Mouse (Mus musculus) cerebral cortex, adult 2 months (tissue): Measurements from ENCODE around the gene St3gal3.

ENCODE experiments used
- WGBS: fragments of 180-500 bp; shearing (Covaris S2); methylation state at CpG from one replicate; pipeline ENCODE4 v1.1.7; 2018; 5-methylcytosine and 5-hydroxymethylcytosine counted together

Gene St3gal3

DNA sequence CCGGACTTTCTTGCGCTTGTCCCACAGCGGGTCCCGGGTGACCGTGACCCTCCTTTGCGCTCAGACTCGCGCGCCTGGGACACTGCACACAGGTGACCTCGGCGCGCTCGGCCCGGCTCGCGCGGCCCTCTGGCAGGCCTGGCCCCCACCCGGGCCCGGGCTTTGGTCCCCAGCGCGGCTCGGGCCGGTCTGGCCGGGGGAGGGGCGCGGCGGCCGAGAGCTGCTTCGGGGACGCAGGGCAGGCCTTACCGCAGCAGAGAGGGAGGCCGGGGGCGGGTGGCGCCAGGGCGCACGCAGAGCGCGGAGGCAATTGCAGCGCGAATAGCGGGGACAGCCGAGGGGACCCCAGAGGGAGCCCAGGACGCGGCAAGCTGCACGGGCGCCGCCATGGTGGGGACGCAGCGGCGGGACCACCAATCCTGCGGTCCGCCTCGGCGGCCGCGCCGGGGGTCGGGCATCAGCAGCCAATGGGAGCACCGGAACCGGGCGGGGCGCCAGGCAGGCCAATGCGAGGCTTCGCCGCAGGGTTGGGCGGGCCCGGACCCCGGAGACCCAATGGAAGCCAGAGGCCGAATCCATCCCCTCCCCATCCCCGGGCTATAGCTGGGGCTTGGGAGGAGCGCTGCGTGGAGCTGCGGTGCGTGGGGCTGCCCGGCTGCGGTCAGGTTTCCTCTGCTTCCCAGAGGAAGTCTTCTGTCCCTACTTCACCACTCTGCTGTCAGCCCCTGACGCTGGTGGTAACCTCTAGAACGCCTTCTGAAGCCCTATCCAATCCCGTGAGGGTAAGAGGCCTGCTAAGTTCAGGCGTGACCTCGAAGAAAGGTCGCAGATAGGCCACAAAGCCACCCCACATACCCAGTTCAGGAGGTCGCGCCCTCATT, at the start of gene St3gal3:
St3gal3 (minus strand) TSS at position 430 of the 881 bp plus-strand sequence.
- under 1% methylated on average over 83 of the region's 84 CpGs for WGBS

DNA sequence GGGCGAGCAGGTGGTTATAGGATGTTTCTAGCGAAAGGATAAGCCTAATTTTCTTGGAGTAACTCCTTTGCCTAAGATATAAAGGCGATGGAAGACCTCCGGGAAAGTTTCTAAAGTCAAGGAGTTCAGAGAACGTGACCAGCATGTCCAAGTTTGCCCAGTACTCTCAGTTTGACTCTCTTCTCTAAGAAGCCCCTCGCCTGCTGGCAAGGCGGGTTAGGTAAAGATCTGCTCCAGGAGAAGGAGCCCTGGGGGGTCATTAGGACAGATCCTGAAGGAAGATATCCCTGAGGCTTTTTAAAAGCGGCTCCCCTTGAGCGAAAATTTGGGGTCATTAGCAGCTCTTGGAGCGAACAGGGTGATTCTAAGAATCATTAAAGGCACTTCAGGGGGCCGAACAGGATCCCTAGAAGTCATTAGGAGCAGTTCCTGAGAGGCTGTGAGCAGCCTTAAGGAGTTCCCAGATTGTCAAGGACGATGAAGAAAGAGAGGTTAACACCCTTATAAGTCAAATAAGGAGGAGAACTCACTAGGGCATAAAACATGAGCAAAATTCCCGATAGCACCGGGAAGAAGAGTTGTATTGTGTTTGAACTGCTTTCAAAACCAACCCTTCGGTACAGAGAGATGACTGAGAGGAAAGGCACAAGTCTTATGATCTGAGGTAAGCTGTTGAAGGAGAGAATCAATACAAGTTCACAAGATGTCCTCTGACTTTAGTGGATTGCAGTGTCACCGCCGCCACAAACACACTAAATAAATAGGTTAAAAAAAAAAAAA, 45.8 kb upstream of the St3gal3 start:
- whole genome bisulfite sequencing: 10% methylated on average over 17 of the region's 17 CpGs

DNA sequence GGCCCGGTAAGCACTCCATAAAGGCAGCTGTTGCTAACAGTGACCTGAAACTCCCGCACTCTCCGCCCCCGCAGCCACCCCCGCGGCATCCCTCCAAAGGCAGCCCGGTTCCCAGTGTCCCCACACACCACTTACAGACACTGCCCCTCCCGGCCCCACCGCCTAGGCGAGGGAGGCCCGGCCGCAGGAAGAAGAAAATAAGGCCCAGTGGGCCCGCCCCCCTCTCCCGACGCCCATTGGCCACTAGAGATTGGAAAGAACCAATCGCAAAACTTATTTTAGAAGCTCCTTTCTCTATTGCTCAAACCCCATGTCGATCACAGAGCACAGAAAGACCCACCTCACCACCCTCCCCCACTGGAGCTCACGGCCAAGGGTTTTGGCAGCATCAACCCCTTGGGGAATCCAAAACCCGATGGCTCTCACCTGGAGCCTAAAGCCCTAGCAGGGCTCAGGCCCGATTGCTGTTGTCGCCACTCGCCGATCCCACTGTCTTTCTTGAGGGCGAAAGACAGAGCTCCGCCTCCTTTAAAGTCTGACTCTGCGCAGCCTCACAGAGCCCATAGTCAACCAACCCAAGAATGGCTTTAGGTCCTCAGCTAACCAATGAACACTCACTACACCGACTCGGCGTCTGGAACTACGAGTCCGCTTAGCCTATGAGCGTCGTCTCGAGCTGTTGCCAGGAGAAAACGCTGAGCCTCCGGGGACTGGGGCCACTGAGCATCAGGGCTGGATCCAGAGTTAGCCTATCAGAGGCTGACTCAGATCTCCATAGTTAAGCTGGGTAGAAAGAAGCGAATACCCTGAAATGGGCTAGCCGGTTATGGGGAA, 45.0 kb upstream of the St3gal3 start, which contains the start of gene Kdm4a:
Kdm4a (minus strand) TSS at position 577 of the 834 bp plus-strand sequence.
- WGBS: under 1% methylated on average over 38 of the region's 38 CpGs

DNA sequence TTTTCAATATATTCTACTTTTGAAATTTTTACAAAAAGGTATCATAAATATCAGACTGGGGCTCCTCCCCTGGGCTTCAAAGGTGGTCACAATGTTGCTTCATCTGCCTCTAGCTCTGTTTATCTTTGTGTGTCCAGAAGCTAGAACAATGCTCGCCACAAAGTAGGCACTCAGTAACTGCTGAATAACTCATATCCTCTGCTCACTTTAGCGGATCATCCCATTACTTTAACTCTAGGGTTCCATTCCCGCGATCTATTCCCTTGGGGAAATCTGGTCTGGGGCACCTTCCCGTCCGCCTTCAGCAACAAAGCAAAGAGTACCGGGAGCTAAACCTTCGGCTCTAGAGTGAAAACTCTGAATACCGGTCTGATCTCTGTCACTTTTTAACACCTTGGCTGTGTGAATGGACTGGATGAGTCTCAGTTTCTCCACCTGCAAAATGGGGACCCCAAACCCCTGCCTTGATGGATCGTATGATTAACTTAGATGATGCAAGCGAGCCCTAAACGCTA, 44.3 kb upstream of the St3gal3 start:
- 0% methylated on average over 12 of the region's 12 CpGs for WGBS

DNA sequence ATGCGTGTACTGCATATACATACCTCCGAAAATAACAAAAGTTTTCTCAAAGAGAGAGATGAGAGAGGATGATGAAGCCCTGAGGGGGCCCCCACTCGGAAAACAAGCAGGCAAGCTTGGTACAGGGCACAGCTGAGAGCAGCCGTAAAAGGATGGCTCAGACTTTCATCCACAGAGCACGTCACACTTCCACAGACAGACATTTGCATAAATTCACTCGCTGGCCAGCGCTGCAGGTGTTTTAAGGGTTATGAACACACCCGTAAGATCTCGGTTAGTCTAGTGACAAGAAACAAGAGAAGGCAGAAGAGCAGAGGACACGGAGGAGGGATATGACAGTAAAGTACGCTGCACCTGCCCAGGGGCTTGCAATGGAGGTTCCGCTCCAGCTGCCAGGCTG, 37.7 kb upstream of the St3gal3 start:
- 89% methylated on average over 12 of the region's 12 CpGs for WGBS

DNA sequence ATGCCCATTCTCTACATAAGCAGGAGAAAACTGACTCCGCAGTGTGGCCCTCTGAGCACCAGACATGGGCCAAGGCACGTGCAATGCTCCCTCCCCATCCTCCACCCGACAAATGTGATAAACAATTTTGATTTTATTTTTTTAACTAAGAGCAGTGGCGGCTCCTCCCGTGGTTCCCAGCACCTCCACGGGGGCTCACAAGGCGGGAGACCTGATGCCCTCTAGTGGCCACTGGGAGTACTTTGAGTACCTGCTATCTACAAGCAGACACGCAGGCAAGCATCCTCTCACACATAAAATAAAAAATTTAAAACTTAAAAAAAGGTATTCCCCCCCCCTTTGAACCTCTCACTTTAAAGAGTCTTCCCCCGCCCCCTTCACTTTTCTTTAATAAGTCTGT, 36.3 kb upstream of the St3gal3 start:
- WGBS: 85% methylated on average over 9 of the region's 9 CpGs

DNA sequence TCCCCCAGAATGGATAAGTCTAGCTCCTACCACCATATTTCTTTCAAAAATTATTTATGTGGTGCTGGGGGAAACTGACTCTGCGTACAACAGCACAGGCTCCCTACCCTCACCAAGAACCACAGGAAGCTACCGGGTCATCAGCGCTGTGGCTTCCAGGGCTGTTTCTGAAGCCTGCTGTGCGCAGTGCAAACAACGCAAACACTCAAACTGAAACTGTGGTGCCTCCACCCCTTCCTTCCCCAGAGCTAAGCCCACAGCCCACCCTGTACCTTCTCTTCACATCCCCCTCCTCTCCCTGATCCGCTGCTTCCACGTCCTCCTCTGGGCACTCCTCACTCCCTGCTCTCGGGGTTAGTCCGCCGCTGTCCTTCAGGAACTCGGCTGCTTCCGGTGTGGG, 27.4 kb upstream of the St3gal3 start:
- WGBS: 82% methylated on average over 12 of the region's 12 CpGs

DNA sequence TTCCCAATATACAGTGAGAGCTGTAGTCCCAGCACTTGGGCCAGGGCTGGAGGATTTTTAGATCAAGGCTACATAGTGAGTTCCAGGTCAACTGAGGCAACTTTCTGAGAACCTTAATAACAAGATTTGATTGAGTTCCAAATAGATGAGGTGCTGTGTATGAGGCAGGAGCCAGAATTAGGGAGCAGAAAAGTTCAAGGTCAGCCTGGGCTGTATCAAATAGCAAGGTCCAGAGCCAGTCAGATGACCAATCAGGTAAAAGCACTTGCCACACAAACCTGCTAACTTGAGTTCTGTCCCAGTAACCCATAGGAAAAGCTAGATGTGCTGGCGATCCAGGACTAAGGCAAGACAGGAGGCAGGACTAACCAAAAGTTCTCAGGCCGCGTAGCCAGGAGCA, 23.0 kb upstream of the St3gal3 start:
- 96% methylated on average over 3 of the region's 3 CpGs for WGBS

DNA sequence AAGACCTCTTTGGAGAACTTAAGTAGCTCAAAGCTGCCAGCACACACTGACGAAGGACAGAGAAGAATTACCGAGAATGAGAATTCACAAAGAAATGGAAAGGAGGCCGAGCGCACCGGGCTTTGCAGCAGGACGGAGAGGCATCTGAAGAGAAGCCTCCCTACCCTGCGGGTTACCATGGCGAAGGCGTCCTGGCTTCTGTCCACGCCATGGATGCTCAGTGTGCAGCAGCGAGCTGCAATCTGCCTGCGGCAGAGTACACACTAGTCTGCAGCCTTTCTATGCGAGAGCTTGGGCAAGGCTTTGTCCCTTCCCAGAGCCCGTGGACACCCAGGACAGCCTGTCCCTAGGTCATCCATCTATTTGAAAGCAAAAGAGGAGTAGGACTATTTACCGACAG, 21.8 kb upstream of the St3gal3 start:
- WGBS: 49% methylated on average over 15 of the region's 15 CpGs

DNA sequence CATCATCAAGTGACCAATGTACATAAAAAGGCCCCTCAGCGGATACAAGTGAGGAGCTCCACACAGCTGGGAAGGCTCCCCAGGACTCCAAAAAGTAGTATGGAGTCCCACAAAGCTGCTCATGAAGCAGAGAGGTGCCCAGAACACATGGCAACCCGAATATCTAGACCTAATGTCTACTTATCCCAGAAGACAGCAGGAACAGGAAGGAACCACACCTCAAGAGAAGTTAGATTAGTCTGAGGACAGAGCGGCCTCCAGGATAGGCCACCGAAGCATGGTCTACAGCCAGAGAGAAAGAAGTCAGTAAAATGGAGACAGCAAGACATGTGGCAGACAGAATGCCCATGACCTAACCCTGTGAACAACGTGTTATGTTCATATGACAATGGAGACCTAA, 20.2 kb upstream of the St3gal3 start:
- 89% methylated on average over 5 of the region's 5 CpGs for WGBS

DNA sequence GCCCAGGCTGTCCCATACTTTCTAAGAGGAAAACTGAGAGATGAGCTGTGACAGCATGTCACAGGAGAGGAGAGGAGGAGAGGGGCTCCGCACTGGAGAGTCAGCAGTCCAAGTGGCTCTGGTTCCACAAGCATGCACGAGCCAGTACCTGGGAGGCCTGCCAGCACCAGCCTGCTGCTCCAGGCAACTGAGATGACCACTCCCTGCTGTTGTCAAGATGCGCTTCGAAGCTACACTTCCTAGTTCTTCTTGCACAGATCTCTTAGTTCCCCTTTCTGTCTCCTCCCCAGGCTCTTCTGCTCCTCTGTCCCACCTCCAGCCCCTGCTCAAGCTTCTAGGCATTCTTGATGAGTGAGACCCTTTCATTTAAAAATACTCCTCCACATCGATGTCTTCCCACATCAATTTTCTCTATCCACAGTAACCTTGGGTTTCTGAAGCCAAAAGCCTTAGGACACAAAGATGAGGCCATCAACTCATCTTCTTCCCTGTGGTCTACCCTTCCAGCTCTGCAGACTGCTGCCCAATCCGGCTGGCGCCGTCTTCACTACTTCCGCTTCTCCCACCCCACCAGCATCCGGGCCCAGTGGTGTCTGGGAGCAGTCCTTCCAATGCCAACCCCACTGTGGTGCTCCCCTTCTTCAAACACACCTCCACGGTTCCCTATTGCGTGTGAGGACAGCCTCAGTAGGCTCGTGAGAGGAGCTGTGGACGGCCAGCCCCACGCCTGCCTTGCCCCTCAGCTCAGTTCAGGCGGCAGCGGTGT, 17.5 kb upstream of the St3gal3 start:
- 77% methylated on average over 17 of the region's 17 CpGs for WGBS

DNA sequence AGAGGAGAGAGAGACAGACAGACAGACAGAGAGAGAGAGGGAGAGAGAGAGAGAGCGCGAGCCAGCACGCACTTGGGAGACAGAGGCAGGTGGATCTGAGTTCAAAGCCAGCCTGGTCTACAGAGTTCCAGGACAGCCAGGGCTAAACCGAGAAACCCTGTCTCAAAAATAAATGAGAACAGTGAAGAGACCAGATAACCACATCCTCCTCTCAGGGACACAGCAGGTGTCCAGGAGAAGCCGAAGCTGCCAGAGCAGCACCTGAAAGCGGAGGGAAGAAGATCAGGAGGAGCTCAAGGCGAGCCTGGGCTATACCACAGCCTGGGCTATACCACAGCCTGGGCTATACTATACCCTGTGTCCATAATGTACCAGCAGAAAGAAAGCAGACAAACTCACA, 16.1 kb upstream of the St3gal3 start:
- 86% methylated on average over 7 of the region's 7 CpGs for WGBS

DNA sequence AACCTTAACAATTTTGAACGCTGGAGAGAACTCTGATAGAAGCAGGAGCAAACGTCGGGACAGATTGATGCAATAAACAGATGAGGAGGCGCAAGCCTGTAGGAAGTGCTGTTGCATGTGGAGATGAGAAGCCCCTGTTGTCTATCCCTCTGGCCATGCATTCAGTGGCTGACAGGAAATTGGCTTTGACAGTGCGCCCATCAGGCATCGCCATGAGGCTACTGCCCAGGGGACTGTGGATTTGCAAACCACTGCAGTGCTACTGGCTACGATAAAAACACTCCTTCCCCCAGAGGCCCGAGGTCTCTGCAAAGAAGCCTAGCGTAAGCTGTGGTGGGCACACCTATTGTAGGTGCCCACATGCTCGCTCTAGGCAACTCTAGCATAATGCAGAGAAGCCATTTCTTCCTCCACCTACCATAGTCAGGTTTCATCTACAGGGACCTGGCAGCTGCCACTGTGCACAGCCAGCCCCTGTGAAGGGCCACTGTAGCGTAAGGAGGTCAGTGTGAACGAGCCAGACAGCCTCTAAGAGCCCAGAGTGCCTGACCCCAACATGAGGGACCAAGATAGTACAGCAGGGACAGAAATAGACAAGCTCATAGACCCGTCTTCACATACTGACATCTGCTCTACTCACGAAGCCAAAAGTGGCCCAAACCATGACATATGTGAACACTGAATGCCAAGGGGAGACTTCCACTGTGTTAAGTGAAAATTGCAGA, 15.4 kb upstream of the St3gal3 start:
- WGBS: 60% methylated on average over 14 of the region's 14 CpGs

DNA sequence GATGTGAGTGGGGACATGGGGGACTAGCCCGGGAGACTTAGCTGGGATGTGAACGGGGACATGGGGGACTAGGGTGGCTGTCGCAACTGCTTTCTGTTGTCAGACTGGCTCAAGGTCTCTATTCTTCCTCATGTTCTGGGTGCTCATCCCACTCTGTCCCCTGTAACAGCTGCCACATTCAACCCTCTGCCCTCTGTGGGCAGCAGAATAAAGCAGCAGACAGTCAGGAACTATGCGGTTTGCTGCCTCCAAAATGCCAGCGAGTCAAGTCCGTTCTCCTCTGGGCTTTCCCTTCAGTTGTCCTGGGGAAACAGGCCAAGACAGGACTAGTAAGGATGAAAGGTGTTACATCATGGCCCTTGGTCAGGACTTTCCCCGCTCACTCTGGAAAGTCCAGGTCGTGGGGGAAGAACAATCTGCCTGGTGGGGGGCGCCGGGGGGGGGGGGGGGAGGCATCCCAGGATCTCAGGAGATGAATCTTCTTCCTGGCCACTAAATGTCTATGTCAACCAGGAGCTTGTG, 14.4 kb upstream of the St3gal3 start:
- 68% methylated on average over 10 of the region's 10 CpGs for WGBS

DNA sequence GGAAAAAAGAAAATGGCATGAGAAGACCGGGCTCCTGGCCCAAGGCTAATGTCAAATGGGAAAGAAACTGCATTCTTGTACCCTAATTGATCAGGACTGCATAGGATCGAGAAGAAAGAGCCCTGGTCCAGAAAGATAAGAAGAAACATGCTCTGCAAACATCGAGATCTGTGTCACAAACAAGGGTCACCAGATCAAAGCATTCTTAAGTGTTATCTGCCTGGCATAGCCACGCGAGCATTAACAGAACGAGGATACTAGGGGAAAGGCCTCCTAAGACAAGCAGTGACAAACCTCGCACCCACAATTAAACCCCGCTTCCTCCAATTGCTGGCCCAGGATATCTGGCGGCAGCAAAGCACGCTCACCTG, 13.6 kb upstream of the St3gal3 start:
- WGBS: 80% methylated on average over 10 of the region's 10 CpGs

DNA sequence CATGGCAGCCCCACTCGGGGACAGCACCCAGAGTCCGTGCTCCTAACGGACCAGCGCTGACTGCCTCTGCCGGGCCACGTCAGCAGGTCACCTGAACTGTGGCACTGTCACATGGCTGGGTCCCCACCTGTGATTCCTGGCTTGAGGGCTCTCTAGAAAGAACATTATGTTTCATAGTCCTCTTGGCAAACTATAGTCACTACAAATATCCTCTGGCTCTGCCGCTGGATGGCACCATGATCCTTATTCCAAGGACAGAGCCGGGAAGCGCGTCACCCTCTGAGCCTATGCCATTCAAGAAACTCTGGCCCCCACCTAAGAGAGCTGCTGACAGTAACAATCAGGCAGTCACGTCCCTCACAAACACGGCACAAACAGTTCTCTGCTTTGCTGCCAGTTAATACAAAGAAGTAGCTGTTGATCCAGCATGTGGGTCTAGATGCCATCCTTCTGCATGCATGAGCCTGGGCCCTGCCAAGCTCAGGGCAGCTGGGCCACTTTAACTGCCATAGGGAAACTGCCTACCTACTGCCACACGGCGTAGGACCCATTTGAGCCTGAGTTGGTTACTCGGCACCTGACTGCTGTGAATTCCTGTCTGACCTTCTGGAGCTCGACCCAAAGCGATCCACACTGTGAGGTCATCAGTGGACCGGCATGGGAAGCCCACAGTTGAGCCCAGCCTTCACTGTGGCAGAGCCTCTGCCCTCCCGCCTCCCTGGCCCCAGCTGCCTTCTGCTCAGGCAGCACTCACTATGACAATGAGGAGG, 13.0 kb upstream of the St3gal3 start:
- 69% methylated on average over 19 of the region's 19 CpGs for WGBS

DNA sequence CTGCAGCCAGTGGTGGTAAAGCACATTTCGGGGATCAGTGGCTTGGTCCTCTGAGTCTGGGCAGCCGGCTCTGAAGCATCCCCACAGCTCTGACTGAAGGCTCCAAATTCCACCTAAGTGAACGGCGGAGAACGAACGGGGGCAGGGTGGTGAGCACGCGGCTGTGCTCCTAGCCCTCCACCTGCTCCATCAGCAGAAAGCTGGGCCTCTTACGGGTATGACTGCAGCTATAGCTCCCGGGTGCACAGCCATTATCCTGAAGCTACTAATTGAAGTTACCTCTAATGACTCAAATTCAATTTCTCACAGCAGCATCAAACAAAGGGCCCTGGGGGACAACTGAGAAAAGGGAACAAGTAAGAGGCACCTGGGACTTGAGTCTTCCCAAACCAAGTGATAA, 12.4 kb upstream of the St3gal3 start:
- WGBS: 76% methylated on average over 10 of the region's 10 CpGs

DNA sequence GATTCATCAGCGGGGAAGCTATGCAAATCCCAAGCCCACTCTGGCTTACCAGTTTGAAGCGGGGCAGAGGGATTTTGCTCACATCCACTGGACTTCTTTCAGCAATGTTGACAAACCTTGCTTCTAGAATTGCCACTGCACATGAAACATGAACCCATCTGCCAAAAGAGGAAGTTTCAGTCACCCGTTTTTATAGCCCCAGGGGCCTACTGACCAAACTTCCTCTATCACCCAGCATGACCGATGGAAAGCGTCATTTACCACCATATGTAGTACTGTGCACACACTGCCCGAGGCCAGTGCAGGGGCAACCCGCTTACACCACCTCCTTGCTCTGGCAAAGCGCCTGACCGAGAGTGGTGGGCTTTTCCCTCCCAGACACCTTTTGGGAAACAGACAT, 9.6 kb upstream of the St3gal3 start:
- 89% methylated on average over 9 of the region's 9 CpGs for WGBS

DNA sequence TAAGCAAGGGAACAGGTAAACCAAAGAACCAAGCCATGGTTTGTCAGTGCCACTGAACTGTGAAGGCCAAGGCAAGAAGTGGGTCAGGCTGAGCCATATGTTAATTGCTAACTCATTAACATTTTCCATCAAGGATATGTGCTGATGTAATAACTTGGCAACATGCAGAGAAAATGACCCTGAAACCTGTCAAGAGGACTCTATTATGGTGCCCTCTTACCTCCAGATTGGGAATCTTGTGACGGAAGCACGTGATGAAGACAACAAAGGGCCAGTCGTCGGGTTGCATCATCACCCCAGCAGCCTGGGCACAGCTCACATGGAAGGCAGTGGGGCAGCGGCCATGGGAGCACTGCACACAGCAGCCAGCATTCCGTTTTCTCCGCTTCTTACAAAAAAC, 9.0 kb upstream of the St3gal3 start:
- WGBS: 66% methylated on average over 7 of the region's 7 CpGs
